Mouse (Mus musculus) neutrophil, adult 5-6 weeks (primary cell): ENCODE results near the gene Slc16a13. TPM values are rescaled to one million over a fixed set of nuclear protein-coding genes. Genes with fewer than 3 reads are reported as not detected.
"Not testable (repeated sequence)": the region's sequence is repeated elsewhere in the genome, so short reads cannot be mapped to it uniquely, and the experiment has no call there.

Experiments used
- ATAC-seq: fragments of 151-379, 151-347 bp; 2 replicates; pipeline ENCODE4 v1.8.0; 2017; ENCODE audit warnings: mild to moderate bottlenecking, moderate TSS enrichment; ENCODE audit not compliant: insufficient number of reproducible peaks, poor library complexity, low FRiP score, severe bottlenecking; ENCODE audit errors: extremely low read depth
- total RNA-seq: library from RNA; stranded (forward); fragments of 200-1000 nt; gene quantifications from 2 replicates; pipeline ENCODE4 v1.2.3, GENCODE M21; 2017

Gene Slc16a13
- total RNA-seq, 1 experiment from 2014 or later: 2.1 TPM

GRCm38 (mm10) chr11:70180496-70180895, 40.4 kb downstream of the Slc16a13 start:
- ATAC-seq: no peak

- ATAC-seq: no peak
Observed at GRCm38 (mm10) chr11:70179401-70179800, 41.5 kb downstream of the Slc16a13 start.

GRCm38 (mm10) chr11:70178756-70179155, 42.1 kb downstream of the Slc16a13 start:
- no peak for ATAC-seq

- ATAC-seq: no peak
Observed at GRCm38 (mm10) chr11:70178311-70178710, 42.6 kb downstream of the Slc16a13 start.

GRCm38 (mm10) chr11:70177647-70178046, 43.2 kb downstream of the Slc16a13 start:
- no peak for ATAC-seq

- ATAC-seq: no peak
Observed at GRCm38 (mm10) chr11:70174491-70174890, 46.4 kb downstream of the Slc16a13 start.

GRCm38 (mm10) chr11:70172298-70172697, 48.6 kb downstream of the Slc16a13 start:
- no peak for ATAC-seq

GRCm38 (mm10) chr11:70171847-70172246, 49.0 kb downstream of the Slc16a13 start:
- peak; percentile 38; the same call in 1 of the 2 replicates for ATAC-seq

- no peak for ATAC-seq
Observed at GRCm38 (mm10) chr11:70171181-70171580, 49.7 kb downstream of the Slc16a13 start.

GRCm38 (mm10) chr11:70170291-70170690, 50.6 kb downstream of the Slc16a13 start:
- no peak for ATAC-seq

GRCm38 (mm10) chr11:70169471-70169870, 51.4 kb downstream of the Slc16a13 start:
- ATAC-seq: not testable (repeated sequence)

- no peak for ATAC-seq
Observed at GRCm38 (mm10) chr11:70168136-70168535, 52.7 kb downstream of the Slc16a13 start.

Other genes with a start within 250 kb of the Slc16a13 start
- 31.4 and 42.8 TPM in 2 replicates for gene Ctdnep1, start 239.9 kb downstream of the Slc16a13 start, total RNA-seq
- 21.6 and 23.2 TPM in 2 replicates for gene Elp5, start 238.5 kb downstream of the Slc16a13 start, total RNA-seq
- 397 and 455 TPM in 2 replicates for gene Gabarap, start 229.9 kb downstream of the Slc16a13 start, total RNA-seq
- 74.4 and 80.3 TPM in 2 replicates for gene Phf23, start 225.3 kb downstream of the Slc16a13 start, total RNA-seq
- 41.0 and 41.7 TPM in 2 replicates for gene Dvl2, start 220.5 kb downstream of the Slc16a13 start, total RNA-seq
- 45.2 and 46.7 TPM in 2 replicates for gene Acadvl, start 205.7 kb downstream of the Slc16a13 start, total RNA-seq
- 2.4 and 2.9 TPM in 2 replicates for gene Dlg4, start 204.1 kb downstream of the Slc16a13 start, total RNA-seq
- gene Asgr1, start 167.0 kb downstream of the Slc16a13 start, total RNA-seq: not detected in 2 replicates
- not detected in 2 replicates for gene Asgr2, start 128.4 kb downstream of the Slc16a13 start, total RNA-seq
- not detected in 2 replicates for gene Mgl2, start 90.7 kb downstream of the Slc16a13 start, total RNA-seq
- gene Clec10a, start 64.9 kb downstream of the Slc16a13 start, total RNA-seq: 2.6 and 3.6 TPM in 2 replicates
- 1.4 and 2.7 TPM in 2 replicates for gene Slc16a11, start 8.3 kb downstream of the Slc16a13 start, total RNA-seq
- 0.12 TPM in 1 of 2 replicates, not detected in the other for gene Bcl6b, start 8.7 kb upstream of the Slc16a13 start, total RNA-seq
- 21.9 and 26.8 TPM in 2 replicates for gene 0610010K14Rik, start 16.9 kb upstream of the Slc16a13 start, total RNA-seq
- gene Gm21988, start 18.8 kb upstream of the Slc16a13 start, total RNA-seq: 0.47 and 0.86 TPM in 2 replicates
- gene Rnasek, start 18.8 kb upstream of the Slc16a13 start, total RNA-seq: 60.4 and 69.0 TPM in 2 replicates
- gene Alox12, start 34.3 kb upstream of the Slc16a13 start, total RNA-seq: 9.6 and 10.5 TPM in 2 replicates
- gene Alox12e, start 101.6 kb upstream of the Slc16a13 start, total RNA-seq: 0.35 and 2.0 TPM in 2 replicates
- 4.5 and 7.1 TPM in 2 replicates for gene Alox15, start 131.0 kb upstream of the Slc16a13 start, total RNA-seq
- 4.9 and 5.5 TPM in 2 replicates for gene Pelp1, start 189.0 kb upstream of the Slc16a13 start, total RNA-seq
- 278 and 300 TPM in 2 replicates for gene Arrb2, start 211.6 kb upstream of the Slc16a13 start, total RNA-seq
- 43.7 and 46.3 TPM in 2 replicates for gene Med11, start 230.9 kb upstream of the Slc16a13 start, total RNA-seq
- gene Zmynd15, start 238.4 kb upstream of the Slc16a13 start, total RNA-seq: 0.37 and 0.58 TPM in 2 replicates
- 0.74 TPM in 1 of 2 replicates, not detected in the other for gene Cxcl16, start 238.9 kb upstream of the Slc16a13 start, total RNA-seq